ENCODE assay signal across 9 mouse cellular contexts in the genomic region with DNA sequence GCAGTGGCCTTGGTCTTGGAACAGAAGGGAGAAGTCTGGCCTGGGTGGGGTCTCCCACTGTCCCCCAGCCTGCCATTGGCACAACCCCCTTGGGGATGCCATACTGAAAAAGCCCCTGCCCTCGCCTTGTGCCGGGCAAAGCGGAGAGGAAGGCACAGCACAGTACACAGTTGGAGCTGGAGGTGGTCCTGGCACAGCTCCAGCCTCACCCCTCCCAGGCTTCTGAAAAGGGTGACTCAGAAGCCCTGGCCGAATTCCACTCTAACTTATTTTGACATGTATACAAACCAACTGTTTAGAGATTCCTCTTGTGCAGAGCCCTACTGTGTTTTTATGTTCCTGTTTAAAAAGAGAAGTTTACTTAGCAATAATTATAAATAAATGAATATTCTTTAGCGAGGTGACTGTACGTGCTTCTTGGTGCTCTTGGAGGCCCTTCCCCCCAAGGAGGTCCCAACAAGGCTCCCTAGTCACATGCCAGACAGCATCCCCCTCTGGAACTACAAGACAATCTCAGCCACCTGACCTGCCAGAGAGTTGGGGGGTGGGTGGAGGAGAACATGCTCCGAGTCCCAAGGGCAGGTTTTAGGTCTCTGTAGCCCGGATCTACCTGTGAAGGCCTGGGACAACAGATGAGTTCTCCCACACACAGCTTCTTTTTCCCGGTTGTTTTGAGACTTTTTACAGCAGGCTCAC. TPM values are rescaled to one million over a fixed set of nuclear protein-coding genes. Genes with fewer than 3 reads are reported as not detected.
DNase-seq lines count a peak whose midpoint lies in the region; ATAC-seq and TF ChIP-seq lines count a peak whose summit lies in the region.
"Had no signal": no experiment of that assay in that cellular context is flagged by ENCODE, and none has a peak within 500 bp of the region (broad histone marks: within the 10 kb centered on the region; RNA-seq: fewer than 3 reads in every experiment).

No protein-coding gene starts in this region.

- H3K27me3 ChIP-seq in liver, postnatal 0 days (ENCODE audit: insufficient read depth, low read length) = no peaks in the 10 kb centered on the region
- no peaks in the 10 kb centered on the region for H3K27me3 ChIP-seq in liver, embryonic 12.5 days (replicated peaks)
- H3K27me3 ChIP-seq: limb, embryonic 12.5 days had no signal

- no peaks in the 10 kb centered on the region for H3K9me3 ChIP-seq in liver, postnatal 0 days (ENCODE audit: low read length)
- no peaks in the 10 kb centered on the region for H3K9me3 ChIP-seq in liver, embryonic 12.5 days (replicated peaks)
- H3K9me3 ChIP-seq: limb, embryonic 12.5 days had no signal

- no peak overlapping the region for H3K9ac ChIP-seq in liver, postnatal 0 days (replicated peaks)
- H3K9ac ChIP-seq in liver, embryonic 12.5 days = no peak overlapping the region
- H3K9ac ChIP-seq: limb, embryonic 12.5 days had no signal

- H3K4me3 ChIP-seq in liver, postnatal 0 days (ENCODE audit: low read depth, low read length) = no peak overlapping the region
- no peak overlapping the region for H3K4me3 ChIP-seq in liver, embryonic 12.5 days
- H3K4me3 ChIP-seq: limb, embryonic 12.5 days had no signal

- H3K36me3 ChIP-seq in liver, postnatal 0 days (replicated peaks; ENCODE audit: insufficient read depth, low read length) = peaks cover 71% of the 10 kb centered on the region
- H3K36me3 ChIP-seq in liver, embryonic 12.5 days = peaks cover 95% of the 10 kb centered on the region

- DNase-seq in liver, postnatal 0 days = no peak
- DNase-seq in adrenal gland, adult 8-10 months = peak; percentile 69
- DNase-seq in frontal cortex, adult 2 months (ENCODE audit: extremely low spot score in 1 of 2, low spot score in 1 of 2) = peak; percentile 77 to 86
- DNase-seq in kidney, postnatal 25 days = peak; percentile 59 to 67
- peak; percentile 83 for DNase-seq in lung, postnatal 25 days (ENCODE audit: low spot score)
- DNase-seq in spleen, adult 12 weeks (ENCODE audit: low spot score) = no peak

- H3K4me1 ChIP-seq in liver, postnatal 0 days (ENCODE audit: insufficient read depth) = no peaks in the 10 kb centered on the region; the same call in 1 of the 2 replicates
- 0 out of 2 replicates have a peak, but pooled peaks cover 2% of the 10 kb centered on the region for H3K4me1 ChIP-seq in liver, embryonic 12.5 days
- H3K4me1 ChIP-seq: limb, embryonic 12.5 days had no signal

- no peak for TF ChIP-seq CTCF in liver, postnatal 0 days (IDR thresholded peaks at IDR 0.05; ENCODE audit: low read depth)

- no peak overlapping the region for H3K4me2 ChIP-seq in liver, postnatal 0 days (ENCODE audit: low read depth, low read length)
- no peak overlapping the region for H3K4me2 ChIP-seq in liver, embryonic 12.5 days
- H3K4me2 ChIP-seq: limb, embryonic 12.5 days had no signal

- no peak for TF ChIP-seq EP300 in liver, postnatal 0 days (IDR thresholded peaks at IDR 0.05; ENCODE audit: low read depth)

- H3K27ac ChIP-seq in liver, postnatal 0 days (ENCODE audit: low read depth) = peak overlapping the region; percentile 0; the same call in 1 of the 2 replicates
- no peak overlapping the region for H3K27ac ChIP-seq in liver, embryonic 12.5 days
- H3K27ac ChIP-seq: limb, embryonic 12.5 days had no signal

- no peak for ATAC-seq in liver, postnatal 0 days
- ATAC-seq in liver, embryonic 12.5 days = no peak
- ATAC-seq in erythroid progenitor cell, adult 5-6 weeks (replicated peaks; ENCODE audit: low FRiP score, poor library complexity, severe bottlenecking) = no peak

- 71% methylated on average over 9 of the region's 9 CpGs for WGBS in liver, postnatal 0 days (ENCODE audit: insufficient replicate concordance)
- WGBS in liver, embryonic 12.5 days (ENCODE audit: insufficient replicate concordance) = 75% methylated on average over 9 of the region's 9 CpGs

RNA-seq across cellular contexts. Expression of a gene that starts 22.7 kb away (rescaled TPM):
- 183 and 184 TPM in 2 replicates for polyA plus RNA-seq in liver, postnatal 0 days (2015; fragmentation: Nextera tagmentation; extraction: Ambion mirVana)
- polyA plus RNA-seq in liver, embryonic 12.5 days (2016; fragmentation: Nextera tagmentation; extraction: Ambion mirVana) = 158 and 160 TPM in 2 replicates
- total RNA-seq in adrenal gland, adult 8-10 months (2022) = 100 to 1,000 TPM; 122 to 222 (median 165) TPM
- polyA plus RNA-seq in frontal cortex, adult 2 months (2012; rRNA removed) = 97.6 and 107 TPM in 2 replicates
- total RNA-seq in erythroid progenitor cell, adult 5-6 weeks (2015; ENCODE audit: low replicate concordance) = 11.7 and 45.8 TPM in 2 replicates
- 14.7 and 16.7 TPM in 2 replicates for total RNA-seq in erythroid progenitor cell, adult 5-6 weeks (2017; ENCODE audit: low replicate concordance)

Comparison
In these comparisons a context has a peak if more than half of its experiments do, and no peak if none do; other contexts are left out.
1. DNase-seq: peak in adrenal gland, adult 8-10 months (single experiment), frontal cortex, adult 2 months (2 of 2), kidney, postnatal 25 days (2 of 2) and lung, postnatal 25 days (single experiment); none in liver, postnatal 0 days (single experiment) and spleen, adult 12 weeks (single experiment).